Mouse (Mus musculus) olfactory bulb, adult 2 months (tissue): Measurements from ENCODE around the gene Ccdc6. TPM values are rescaled to one million over a fixed set of nuclear protein-coding genes. Genes with fewer than 3 reads are reported as not detected.

Experiments
- H3K27ac ChIP-seq: fragments of 200-500 bp; 2 replicates; pipeline ENCODE4 v1.5.1; 2012; ENCODE audit warnings: low read depth, low read length; ENCODE audit not compliant: insufficient read depth
- H3K4me1 ChIP-seq: fragments of 200-500 bp; 2 replicates; pipeline ENCODE4 v1.6.1; 2012; ENCODE audit warnings: low read length; ENCODE audit not compliant: control insufficient read depth, insufficient read depth
- H3K4me3 ChIP-seq: fragments of 200-500 bp; 2 replicates; pipeline ENCODE4 v1.5.1; 2012; ENCODE audit warnings: mild to moderate bottlenecking, low read depth, low read length, moderate library complexity; ENCODE audit not compliant: insufficient read depth
- CTCF ChIP-seq: fragments of 200-500 bp; IDR thresholded peaks from 2 replicates; pipeline ENCODE4 v1.5.1; 2012; ENCODE audit warnings: low read depth, mild to moderate bottlenecking, low read length, moderate library complexity; ENCODE audit not compliant: insufficient read depth
- POLR2A ChIP-seq: fragments of 200-500 bp; IDR thresholded peaks from 2 replicates; pipeline ENCODE4 v1.6.1; 2012; ENCODE audit warnings: mild to moderate bottlenecking, low read depth, low read length, moderate library complexity; ENCODE audit not compliant: insufficient read depth
- WGBS: fragments of 180-500 bp; shearing (Covaris S2); methylation state at CpG from one replicate; pipeline ENCODE4 v1.1.7; 2018; 5-methylcytosine and 5-hydroxymethylcytosine counted together
- polyA plus RNA-seq: library from polyadenylated mRNA; stranded (reverse); fragments of >200 nt; gene quantifications from 2 replicates; pipeline ENCODE4 v1.2.4, GENCODE M21; 2012; ENCODE audit warnings: low replicate concordance; ENCODE audit not compliant: missing spikeins, insufficient read depth, insufficient read length

The Ccdc6 gene
- polyA plus RNA-seq, 1 experiment = not detected

- TF ChIP-seq CTCF = no peak
- TF ChIP-seq POLR2A = no peak
- Histone ChIP-seq H3K4me3 (no peak overlapping the region), H3K4me1 (peaks cover 4% of the 10 kb centered on the region; the same call in 1 of the 2 replicates), H3K27ac (no peak overlapping the region)
- WGBS = 41% methylated on average over 6 of the region's 6 CpGs
Measured at GRCm38 (mm10) chr10:70133188-70133587, 36.3 kb downstream of the Ccdc6 start.

DNA sequence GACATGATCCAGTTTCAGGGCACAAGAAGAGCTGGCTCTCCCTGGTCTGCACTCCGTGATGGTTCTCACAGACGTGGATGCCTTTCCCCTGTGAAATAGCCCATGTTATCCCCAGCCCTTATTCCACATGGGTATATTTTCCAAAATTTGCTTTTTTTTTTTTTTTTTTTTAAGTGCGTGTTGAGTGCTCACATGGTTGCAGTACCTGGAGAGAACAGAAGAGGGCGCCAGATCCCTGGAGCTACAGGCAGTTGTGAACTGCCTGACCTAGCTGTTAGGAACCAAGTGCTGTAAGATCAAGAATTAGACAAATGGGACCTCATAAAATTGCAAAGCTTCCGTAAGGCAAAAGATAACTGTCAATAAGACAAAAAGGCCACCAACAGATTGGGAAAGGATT, 38.8 kb downstream of the Ccdc6 start:
- 91% methylated on average over 5 of the region's 5 CpGs for WGBS
- Histone ChIP-seq H3K4me1 (peaks cover 6% of the 10 kb centered on the region; the same call in 1 of the 2 replicates), H3K4me3 (no peak overlapping the region), H3K27ac (no peak overlapping the region)
- TF ChIP-seq CTCF = no peak
- TF ChIP-seq POLR2A = no peak

DNA sequence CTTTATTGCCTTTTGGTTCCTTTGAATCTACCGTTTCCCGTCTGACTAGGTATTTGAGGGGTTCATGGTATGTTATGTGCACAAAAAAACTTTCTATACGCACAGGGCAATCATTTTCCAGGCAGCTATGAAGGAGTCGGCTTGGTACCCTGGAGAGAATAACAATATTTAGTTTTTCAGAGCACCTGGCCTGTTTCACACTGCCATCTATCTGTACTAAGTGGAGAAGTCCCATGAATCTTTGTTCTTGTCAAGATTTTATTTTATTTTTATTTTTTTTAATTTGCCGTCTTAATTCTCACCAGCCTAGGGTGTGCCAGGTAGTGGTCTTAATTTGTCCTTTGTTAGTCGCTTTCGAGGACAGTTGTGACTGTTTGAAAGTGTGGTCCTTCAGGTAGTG, 40.7 kb downstream of the Ccdc6 start:
- no peak overlapping the region for H3K4me3 ChIP-seq
- 80% methylated on average over 7 of the region's 7 CpGs for WGBS
- TF ChIP-seq POLR2A (no peak), CTCF (no peak)
- H3K4me1 ChIP-seq = peaks cover 6% of the 10 kb centered on the region; the same call in 1 of the 2 replicates
- H3K27ac ChIP-seq = no peak overlapping the region

GRCm38 (mm10) chr10:70138150-70138549, 41.2 kb downstream of the Ccdc6 start:
- Histone ChIP-seq H3K4me3 (no peak overlapping the region), H3K27ac (no peak overlapping the region), H3K4me1 (peaks cover 4% of the 10 kb centered on the region; the same call in 1 of the 2 replicates)
- TF ChIP-seq CTCF (no peak), POLR2A (no peak)
- 71% methylated on average over 8 of the region's 8 CpGs for WGBS

DNA sequence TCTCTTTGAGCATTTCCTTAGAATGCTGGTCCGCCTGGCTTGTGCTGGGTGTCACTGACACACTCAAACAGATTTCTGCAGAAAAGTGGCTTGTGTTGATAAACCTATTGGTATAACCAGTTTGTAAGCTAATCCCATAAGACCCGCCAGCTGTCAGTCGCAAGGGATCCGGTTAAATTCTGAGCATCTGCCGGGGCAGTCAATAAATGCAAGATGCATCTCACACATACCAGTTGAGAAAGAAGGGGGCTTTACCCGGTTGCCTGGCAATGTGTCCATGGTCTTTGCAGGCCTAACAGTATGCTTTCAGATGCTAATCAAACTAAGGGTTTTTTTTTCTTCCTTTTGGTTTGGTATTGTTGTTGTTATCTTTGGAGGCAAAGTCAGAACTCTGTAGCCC, 42.4 kb downstream of the Ccdc6 start:
- TF ChIP-seq CTCF (no peak), POLR2A (no peak)
- H3K27ac ChIP-seq = no peak overlapping the region
- WGBS = 65% methylated on average over 6 of the region's 6 CpGs

GRCm38 (mm10) chr10:70140414-70140813, 43.5 kb downstream of the Ccdc6 start:
- Histone ChIP-seq H3K4me1 (peaks cover 3% of the 10 kb centered on the region; the same call in 1 of the 2 replicates), H3K4me3 (no peak overlapping the region), H3K27ac (no peak overlapping the region)
- no peak for TF ChIP-seq CTCF
- TF ChIP-seq POLR2A = no peak
- WGBS = 97% methylated on average over 12 of the region's 12 CpGs

More for the DNA sequence above, 42.4 kb downstream of the Ccdc6 start:
- H3K4me1 ChIP-seq = peaks cover 3% of the 10 kb centered on the region; the same call in 1 of the 2 replicates
- no peak overlapping the region for H3K4me3 ChIP-seq

GRCm38 (mm10) chr10:70142623-70143022, 45.7 kb downstream of the Ccdc6 start:
- Histone ChIP-seq H3K4me1 (peaks cover 3% of the 10 kb centered on the region; the same call in 1 of the 2 replicates), H3K4me3 (no peak overlapping the region), H3K27ac (no peak overlapping the region)
- no peak for TF ChIP-seq CTCF
- no peak for TF ChIP-seq POLR2A
- 91% methylated on average over 17 of the region's 17 CpGs for WGBS

DNA sequence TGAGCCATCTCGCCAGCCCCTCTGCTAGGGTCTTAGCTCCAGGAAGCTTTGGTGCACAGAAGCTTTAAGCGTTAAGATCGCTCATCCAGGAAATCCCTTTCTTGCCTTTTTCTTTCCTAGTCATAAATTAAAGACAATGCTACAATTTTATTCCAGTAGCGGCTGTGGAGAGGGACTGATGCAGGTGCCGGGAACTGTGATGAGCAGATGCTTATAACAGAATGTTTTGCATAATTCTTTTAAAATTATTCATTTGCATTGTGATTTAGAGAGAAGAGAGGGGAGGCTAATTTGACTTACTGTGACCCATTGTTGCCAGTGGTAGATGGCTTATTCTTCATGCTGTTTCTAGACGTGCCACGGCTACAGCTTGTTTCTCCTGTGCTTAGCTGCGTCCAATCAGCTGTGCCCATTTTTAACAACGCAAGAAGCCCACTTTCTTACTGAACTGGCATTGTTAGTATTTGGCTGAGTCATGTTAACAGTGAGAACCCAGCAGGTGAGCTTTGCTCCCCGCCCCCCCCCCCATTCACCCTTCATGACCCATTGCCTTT, 47.2 kb downstream of the Ccdc6 start:
- H3K4me1 ChIP-seq = peaks cover 3% of the 10 kb centered on the region; the same call in 1 of the 2 replicates
- WGBS = 68% methylated on average over 10 of the region's 10 CpGs
- H3K27ac ChIP-seq = no peak overlapping the region
- TF ChIP-seq CTCF (no peak), POLR2A (no peak)
- H3K4me3 ChIP-seq = no peak overlapping the region

DNA sequence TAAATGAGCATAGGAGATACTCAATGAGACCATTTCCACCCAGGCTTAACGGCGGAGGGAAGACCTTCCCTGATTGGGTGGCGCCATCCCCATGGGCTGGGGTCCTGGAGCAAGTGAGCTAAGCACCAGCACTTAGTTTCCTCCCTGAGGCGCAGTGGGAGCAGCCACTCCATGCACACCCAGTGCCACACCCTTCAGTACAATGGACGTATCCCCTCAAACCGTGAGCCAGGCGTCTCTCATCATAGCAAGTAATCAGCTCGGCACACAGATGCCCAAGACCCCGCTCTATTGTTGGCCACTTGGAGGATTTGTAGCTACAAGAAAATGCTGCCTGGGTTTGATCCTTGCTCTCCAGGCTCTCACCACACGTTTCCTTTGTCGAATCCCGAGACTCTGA, 49.0 kb downstream of the Ccdc6 start:
- WGBS = 96% methylated on average over 12 of the region's 12 CpGs
- TF ChIP-seq CTCF = no peak
- TF ChIP-seq POLR2A = no peak
- Histone ChIP-seq H3K27ac (no peak overlapping the region), H3K4me3 (no peak overlapping the region), H3K4me1 (peaks cover 4% of the 10 kb centered on the region; the same call in 1 of the 2 replicates)
